Mouse (Mus musculus): Measurements from ENCODE around the gene Prkch. TPM values are rescaled to one million over a fixed set of nuclear protein-coding genes. Genes with fewer than 3 reads are reported as not detected.

The Prkch gene
- total and polyA plus RNA-seq, 3 experiments, result 0.33 TPM; not detected in 2

- ATAC-seq (ENCODE audit: extremely low read depth, insufficient number of reproducible peaks, low FRiP score, poor library complexity, severe bottlenecking), result no peak
- H3K9me3 ChIP-seq (replicated peaks), result peaks cover 10% of the 10 kb centered on the region; the same call in 1 of the 2 replicates
- no peaks in the 10 kb centered on the region for H3K4me1 ChIP-seq (ENCODE audit: insufficient read depth, low read depth, low read length)
- peaks cover 3% of the 10 kb centered on the region; the same call in 1 of the 2 replicates for H3K27me3 ChIP-seq (ENCODE audit: insufficient read depth, low read length)
- no peak for DNase-seq (ENCODE audit: low spot score)
- TF ChIP-seq CTCF (IDR thresholded peaks at IDR 0.05; ENCODE audit: low read depth, low read length) (no peak), GATA1 (IDR thresholded peaks at IDR 0.05; ENCODE audit: borderline replicate concordance, low read length) (no peak)
- H3K4me3 ChIP-seq (ENCODE audit: low read depth, low read length), result no peak overlapping the region
- H3K36me3 ChIP-seq (replicated peaks), result no peaks in the 10 kb centered on the region
Observed at GRCm38 (mm10) chr12:73712122-73712521, 127.5 kb downstream of the Prkch start.

GRCm38 (mm10) chr12:73714589-73714988 lies 130.0 kb downstream of the Prkch start:
- peaks cover 3% of the 10 kb centered on the region; the same call in 1 of the 2 replicates for H3K27me3 ChIP-seq (ENCODE audit: insufficient read depth, low read length)
- no peak overlapping the region for H3K4me3 ChIP-seq (ENCODE audit: low read depth, low read length)
- ATAC-seq (ENCODE audit: extremely low read depth, insufficient number of reproducible peaks, low FRiP score, poor library complexity, severe bottlenecking), result no peak
- H3K36me3 ChIP-seq (replicated peaks), result no peaks in the 10 kb centered on the region
- no peaks in the 10 kb centered on the region for H3K4me1 ChIP-seq (ENCODE audit: insufficient read depth, low read depth, low read length)
- TF ChIP-seq POLR2AphosphoS5 (IDR thresholded peaks at IDR 0.05; ENCODE audit: insufficient replicate concordance, low read depth, low read length) (no peak), GATA2 (IDR thresholded peaks at IDR 0.05; ENCODE audit: borderline replicate concordance, low read depth, low read length) (no peak), TAL1 (conservative IDR thresholded peaks at IDR 0.05; ENCODE audit: low read depth, low read length) (no peak), CTCF (IDR thresholded peaks at IDR 0.05; ENCODE audit: low read depth, low read length) (no peak), GATA1 (IDR thresholded peaks at IDR 0.05; ENCODE audit: borderline replicate concordance, low read length) (no peak)
- H3K9me3 ChIP-seq (replicated peaks), result peaks cover 10% of the 10 kb centered on the region; the same call in 1 of the 2 replicates
- no peak for DNase-seq (ENCODE audit: low spot score)

DNA sequence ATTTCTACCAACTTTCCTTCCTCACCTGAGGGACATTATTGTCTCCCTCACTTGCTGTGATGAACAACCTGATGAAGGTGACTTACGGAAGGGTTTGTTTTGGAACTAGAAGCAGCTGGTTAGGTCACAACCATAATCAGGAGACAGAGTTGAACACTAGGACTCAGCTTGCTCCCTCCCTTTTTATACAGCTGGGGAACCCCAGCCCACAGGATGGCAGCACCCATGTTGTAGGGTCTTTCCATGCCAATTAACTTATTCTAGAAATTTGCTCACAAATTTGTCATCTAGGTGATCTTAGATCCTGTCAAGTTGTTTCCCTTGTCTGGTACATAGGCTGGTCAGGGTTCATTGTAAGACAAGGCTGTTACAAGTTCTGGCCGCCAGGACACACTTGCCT lies 130.7 kb downstream of the Prkch start:
- Histone ChIP-seq H3K27me3 (ENCODE audit: insufficient read depth, low read length) (peaks cover 3% of the 10 kb centered on the region; the same call in 1 of the 2 replicates), H3K4me1 (ENCODE audit: insufficient read depth, low read depth, low read length) (no peaks in the 10 kb centered on the region), H3K4me3 (ENCODE audit: low read depth, low read length) (no peak overlapping the region), H3K36me3 (replicated peaks) (no peaks in the 10 kb centered on the region), H3K9me3 (replicated peaks) (peaks cover 10% of the 10 kb centered on the region; the same call in 1 of the 2 replicates)
- TF ChIP-seq CTCF (IDR thresholded peaks at IDR 0.05; ENCODE audit: low read depth, low read length) (no peak), GATA1 (IDR thresholded peaks at IDR 0.05; ENCODE audit: borderline replicate concordance, low read length) (no peak), TAL1 (conservative IDR thresholded peaks at IDR 0.05; ENCODE audit: low read depth, low read length) (no peak)
- DNase-seq (ENCODE audit: low spot score) (no peak), ATAC-seq (ENCODE audit: extremely low read depth, insufficient number of reproducible peaks, low FRiP score, poor library complexity, severe bottlenecking) (no peak)

GRCm38 (mm10) chr12:73715954-73716731 lies 131.5 kb downstream of the Prkch start:
- H3K36me3 ChIP-seq (replicated peaks), result no peaks in the 10 kb centered on the region
- DNase-seq (ENCODE audit: low spot score) (no peak), ATAC-seq (ENCODE audit: extremely low read depth, insufficient number of reproducible peaks, low FRiP score, poor library complexity, severe bottlenecking) (no peak)
- H3K27me3 ChIP-seq (ENCODE audit: insufficient read depth, low read length), result peaks cover 3% of the 10 kb centered on the region; the same call in 1 of the 2 replicates
- no peak overlapping the region for H3K4me3 ChIP-seq (ENCODE audit: low read depth, low read length)
- TF ChIP-seq TAL1 (conservative IDR thresholded peaks at IDR 0.05; ENCODE audit: low read depth, low read length), result no peak
- TF ChIP-seq POLR2AphosphoS5 (IDR thresholded peaks at IDR 0.05; ENCODE audit: insufficient replicate concordance, low read depth, low read length), result no peak
- TF ChIP-seq CTCF (IDR thresholded peaks at IDR 0.05; ENCODE audit: low read depth, low read length), result no peak
- peaks cover 10% of the 10 kb centered on the region; the same call in 1 of the 2 replicates for H3K9me3 ChIP-seq (replicated peaks)
- H3K4me1 ChIP-seq (ENCODE audit: insufficient read depth, low read depth, low read length), result no peaks in the 10 kb centered on the region

- no peak overlapping the region for H3K4me3 ChIP-seq (ENCODE audit: low read depth, low read length)
- H3K4me1 ChIP-seq (ENCODE audit: insufficient read depth, low read depth, low read length), result no peaks in the 10 kb centered on the region
- ATAC-seq (ENCODE audit: extremely low read depth, insufficient number of reproducible peaks, low FRiP score, poor library complexity, severe bottlenecking) (no peak), DNase-seq (ENCODE audit: low spot score) (no peak)
- H3K36me3 ChIP-seq (replicated peaks), result no peaks in the 10 kb centered on the region
- TF ChIP-seq GATA1 (IDR thresholded peaks at IDR 0.05; ENCODE audit: borderline replicate concordance, low read length) (no peak), GATA2 (IDR thresholded peaks at IDR 0.05; ENCODE audit: borderline replicate concordance, low read depth, low read length) (no peak), TAL1 (conservative IDR thresholded peaks at IDR 0.05; ENCODE audit: low read depth, low read length) (no peak), CTCF (IDR thresholded peaks at IDR 0.05; ENCODE audit: low read depth, low read length) (no peak), POLR2AphosphoS5 (IDR thresholded peaks at IDR 0.05; ENCODE audit: insufficient replicate concordance, low read depth, low read length) (no peak)
- peaks cover 5% of the 10 kb centered on the region; the same call in 1 of the 2 replicates for H3K9me3 ChIP-seq (replicated peaks)
- H3K27me3 ChIP-seq (ENCODE audit: insufficient read depth, low read length), result no peaks in the 10 kb centered on the region
Observed at GRCm38 (mm10) chr12:73718036-73718435, 133.4 kb downstream of the Prkch start.

DNA sequence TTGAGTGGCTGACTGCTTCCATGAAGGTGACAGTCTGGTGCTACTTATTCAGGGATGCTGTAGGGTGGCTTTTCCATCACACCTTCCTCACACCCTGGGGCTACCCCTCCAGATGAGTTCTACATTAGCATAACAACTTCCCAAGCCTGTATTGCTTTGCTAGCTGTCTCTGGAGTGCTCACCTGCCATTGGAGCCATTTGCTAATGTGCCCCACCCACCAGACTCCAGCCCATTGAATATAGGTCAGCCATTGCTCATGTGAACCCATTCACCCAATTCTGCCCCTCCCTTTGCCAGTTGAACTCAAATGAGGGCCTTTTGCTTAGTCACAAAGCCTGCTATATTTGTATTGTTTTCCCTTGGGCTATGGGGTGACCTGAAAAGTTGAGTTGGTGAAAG lies 135.2 kb downstream of the Prkch start:
- H3K27me3 ChIP-seq (ENCODE audit: insufficient read depth, low read length), result no peaks in the 10 kb centered on the region
- no peaks in the 10 kb centered on the region for H3K4me1 ChIP-seq (ENCODE audit: insufficient read depth, low read depth, low read length)
- TF ChIP-seq TAL1 (conservative IDR thresholded peaks at IDR 0.05; ENCODE audit: low read depth, low read length) (no peak), GATA1 (IDR thresholded peaks at IDR 0.05; ENCODE audit: borderline replicate concordance, low read length) (no peak), CTCF (IDR thresholded peaks at IDR 0.05; ENCODE audit: low read depth, low read length) (no peak), GATA2 (IDR thresholded peaks at IDR 0.05; ENCODE audit: borderline replicate concordance, low read depth, low read length) (no peak)
- no peak for DNase-seq (ENCODE audit: low spot score)
- no peak overlapping the region for H3K4me3 ChIP-seq (ENCODE audit: low read depth, low read length)
- 0 out of 2 replicates have a peak, but pooled peaks cover 5% of the 10 kb centered on the region for H3K9me3 ChIP-seq (replicated peaks)
- no peaks in the 10 kb centered on the region for H3K36me3 ChIP-seq (replicated peaks)
- no peak for ATAC-seq (ENCODE audit: extremely low read depth, insufficient number of reproducible peaks, low FRiP score, poor library complexity, severe bottlenecking)
